Mouse (Mus musculus): Measurements from ENCODE around the gene Zcwpw1.

Gene Zcwpw1

DNA sequence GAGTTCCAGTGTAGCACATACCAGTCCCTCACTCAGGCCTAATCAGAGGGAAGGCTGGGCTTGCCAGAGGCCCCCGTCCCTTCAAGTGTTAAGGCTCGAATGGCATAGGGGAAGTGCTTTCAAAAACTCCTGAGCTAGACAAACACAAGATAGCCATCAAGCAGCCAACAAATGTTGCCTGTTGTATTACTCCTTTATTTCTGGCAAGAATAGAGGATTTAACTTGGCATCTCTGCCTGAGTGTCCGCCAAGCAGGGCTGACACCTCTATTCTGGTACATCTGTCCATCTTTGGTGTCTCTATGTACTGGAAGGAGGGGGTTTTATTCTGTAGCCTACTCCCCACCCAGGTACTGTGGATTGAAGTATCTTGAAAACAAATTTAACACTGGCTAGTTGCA is 31.5 kb upstream of the Zcwpw1 start:
- no peak for DNase-seq

DNA sequence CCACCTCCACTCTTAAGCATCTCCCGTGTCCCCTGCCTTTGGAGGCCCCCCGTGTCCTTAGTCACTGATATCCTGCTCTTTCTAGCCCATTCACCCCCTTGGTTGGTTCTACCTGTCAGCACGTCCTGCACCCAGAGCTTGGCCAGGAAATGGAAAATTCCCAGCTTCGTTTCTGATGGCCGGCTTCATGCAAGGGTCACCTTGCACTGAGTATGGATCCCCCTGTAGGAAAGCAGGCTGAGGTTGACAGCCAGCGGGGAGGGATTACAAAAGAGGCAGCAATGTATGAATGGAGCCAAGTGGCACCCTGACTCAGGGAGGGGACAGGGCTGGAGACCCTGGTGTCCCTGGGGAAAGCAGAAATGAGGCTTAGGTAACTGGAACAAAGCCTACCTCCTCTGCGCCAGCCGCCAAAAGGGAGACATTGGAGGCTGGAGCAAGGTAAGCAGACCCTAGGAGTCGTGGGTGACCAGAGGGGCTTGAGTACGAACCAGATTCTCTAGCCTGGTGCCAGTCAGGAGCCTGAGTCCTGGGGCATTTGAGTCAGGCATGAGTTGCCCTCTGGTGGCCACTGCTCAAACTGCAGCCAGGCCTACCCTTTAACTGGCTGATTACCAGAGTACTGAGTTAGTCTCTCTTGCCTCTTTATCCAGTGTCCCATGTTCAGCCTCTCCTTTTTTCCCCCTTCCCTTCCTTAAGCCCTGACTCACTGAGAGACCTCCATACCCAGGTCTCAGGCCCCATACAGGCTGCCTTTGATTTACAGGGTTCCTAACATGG is 30.5 kb upstream of the Zcwpw1 start:
- peak; percentile 86 for DNase-seq

DNA sequence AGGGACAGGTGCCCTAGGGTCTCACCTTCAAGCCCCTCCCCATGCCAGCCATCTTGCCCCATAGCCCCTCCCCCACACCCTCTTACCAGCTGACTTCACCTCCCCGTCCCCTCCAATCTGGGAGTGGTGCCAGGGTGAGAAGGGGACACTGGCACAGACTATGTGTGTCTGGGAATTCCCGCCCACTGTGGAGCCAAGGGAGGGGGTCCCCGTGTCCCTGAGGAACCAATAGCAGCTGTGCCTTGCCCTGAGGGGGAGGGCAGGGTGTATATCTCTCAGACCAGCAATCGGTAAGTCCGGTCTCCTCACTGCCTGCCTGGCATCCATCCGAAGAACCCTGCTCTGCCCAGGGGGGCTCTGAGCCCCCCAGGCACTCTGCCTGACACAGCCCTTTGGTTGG is 29.7 kb upstream of the Zcwpw1 start:
- peak; percentile 89 for DNase-seq

DNA sequence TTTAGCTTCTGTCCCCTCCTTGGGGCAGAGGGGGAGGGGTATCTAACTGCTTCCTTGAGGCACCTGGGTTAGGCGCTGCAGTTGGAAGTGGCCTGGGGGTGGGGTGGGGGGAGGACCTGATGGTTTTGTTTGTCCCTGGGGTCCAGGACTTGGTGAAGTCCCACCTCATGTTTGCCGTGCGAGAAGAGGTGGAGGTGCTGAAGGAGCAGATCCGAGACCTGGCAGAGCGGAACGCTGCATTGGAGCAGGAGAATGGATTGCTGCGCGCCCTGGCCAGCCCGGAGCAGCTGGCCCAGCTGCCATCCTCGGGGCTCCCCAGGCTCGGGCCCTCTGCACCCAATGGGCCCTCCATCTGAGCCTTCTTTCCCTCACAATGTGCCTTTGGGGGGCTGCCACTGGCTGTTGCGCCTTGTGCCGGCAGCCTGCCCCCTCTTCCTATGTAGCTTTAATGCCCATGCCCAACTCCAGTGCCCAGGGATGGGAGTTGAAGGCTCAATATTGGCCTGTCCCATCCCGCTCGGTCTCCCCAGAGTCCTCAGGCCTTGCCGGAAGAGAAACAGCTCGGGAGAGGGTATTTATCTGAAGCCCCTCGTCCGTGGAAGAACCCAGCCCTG is 28.6 kb upstream of the Zcwpw1 start:
- no peak for DNase-seq

DNA sequence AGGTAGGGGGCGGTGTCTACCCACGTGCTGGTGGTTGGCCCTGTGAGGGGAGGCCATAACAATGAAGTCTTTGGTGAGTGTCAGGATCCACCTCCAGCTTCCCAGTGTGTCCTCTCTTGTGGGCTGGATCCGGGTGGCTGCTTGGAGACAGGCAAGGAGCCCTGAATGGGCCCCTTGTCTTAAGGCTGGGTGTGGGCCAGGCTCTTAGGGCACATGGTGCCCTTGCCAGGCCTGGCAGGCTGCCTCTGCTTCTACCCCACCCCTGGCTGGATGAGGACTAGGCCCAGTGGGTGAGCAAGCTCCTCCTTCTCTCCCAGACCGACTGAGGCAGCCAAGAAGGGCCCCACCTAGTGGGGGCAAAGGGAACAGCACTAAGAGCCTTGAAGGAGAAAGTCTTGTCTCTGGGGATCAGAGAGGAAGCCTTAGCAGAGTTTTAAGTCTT is 27.6 kb upstream of the Zcwpw1 start:
- DNase-seq = peak; percentile 88

DNA sequence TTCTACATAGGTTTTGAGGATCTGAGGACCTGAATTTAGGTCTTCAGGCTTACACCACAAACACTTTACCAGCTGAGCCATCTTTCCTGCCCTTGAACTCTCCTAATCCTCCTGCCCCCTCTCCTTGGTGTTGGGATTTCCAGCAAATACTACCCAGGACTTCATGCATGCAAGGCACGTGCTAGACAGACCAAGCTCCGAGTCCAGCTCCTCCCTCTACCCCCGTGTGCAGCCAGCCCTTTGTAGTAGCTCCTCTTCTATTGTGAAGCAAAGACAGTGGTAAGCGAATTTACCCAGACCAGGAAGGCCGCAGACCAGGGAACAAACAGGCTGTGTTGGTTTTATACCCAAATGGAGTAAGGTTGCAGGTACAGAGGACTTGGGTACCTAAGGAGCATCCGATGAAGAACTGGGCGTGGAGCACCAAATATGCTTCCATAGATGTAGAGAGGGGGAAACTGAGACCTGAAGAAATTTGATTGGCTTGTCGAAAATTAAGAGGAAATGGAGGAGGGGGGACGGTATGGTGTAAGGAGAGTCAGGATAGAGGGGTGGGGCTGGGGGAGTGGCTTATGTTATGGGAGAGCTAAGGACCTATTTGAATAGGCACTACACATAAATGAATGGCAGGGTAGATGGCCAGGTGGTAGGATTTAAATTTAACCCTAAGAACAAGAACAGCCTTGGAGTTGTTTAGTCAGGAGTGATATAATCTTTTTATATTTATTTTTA is 22.8 kb upstream of the Zcwpw1 start:
- no peak for DNase-seq

DNA sequence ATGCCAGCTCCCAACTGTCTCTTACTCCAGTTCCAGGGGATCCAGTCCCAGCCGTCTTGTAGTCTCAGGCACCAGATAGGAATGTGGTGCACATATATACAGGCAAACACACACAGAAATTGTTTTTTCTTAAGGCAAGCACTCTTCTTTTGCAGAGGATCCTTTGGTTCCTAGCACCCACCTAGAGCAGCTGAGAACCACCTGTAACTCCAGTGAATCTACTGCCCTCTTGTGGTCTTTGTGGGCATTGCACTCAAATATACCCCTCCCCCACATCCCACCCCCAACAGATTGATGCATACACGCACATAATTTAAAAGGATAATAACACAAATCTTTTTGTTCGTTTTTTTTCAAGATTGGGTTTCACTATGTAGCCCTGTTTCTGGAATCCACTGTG is 21.3 kb upstream of the Zcwpw1 start:
- no peak for DNase-seq

DNA sequence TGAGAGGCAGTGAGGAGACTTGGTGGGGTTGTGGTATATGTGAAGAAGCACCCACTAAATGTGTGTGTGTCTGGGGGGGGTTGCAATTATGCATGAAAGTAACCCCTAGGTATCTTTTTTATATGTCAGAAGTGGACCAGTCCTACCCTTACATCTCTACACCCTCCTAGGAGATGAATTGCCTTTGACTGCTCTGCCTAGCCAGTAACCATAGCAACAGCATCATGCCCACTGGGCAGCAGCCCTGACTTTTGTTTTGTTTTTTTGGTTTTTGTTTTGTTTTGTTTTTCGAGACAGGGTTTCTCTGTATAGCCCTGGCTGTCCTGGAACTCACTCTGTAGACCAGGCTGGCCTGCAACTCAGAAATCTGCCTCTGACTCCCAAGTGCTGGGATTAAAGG is 19.1 kb upstream of the Zcwpw1 start:
- DNase-seq = no peak

DNA sequence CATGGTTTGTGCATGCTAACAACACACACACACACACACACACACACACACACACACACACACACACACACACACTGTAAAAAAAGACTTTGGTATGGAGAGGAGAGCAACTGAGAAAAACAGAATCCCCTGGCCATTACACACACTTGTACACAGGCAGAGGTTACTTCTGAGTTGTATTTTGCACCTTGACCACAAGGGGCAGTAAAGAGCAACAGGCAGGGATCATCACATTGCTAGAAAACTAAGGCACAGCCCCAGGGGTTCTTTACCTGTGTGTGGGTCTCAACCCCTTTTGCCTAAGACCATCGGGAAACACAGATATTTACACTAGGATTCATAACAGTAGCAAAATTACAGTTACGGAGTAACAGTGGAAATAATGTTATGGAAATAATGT is 16.9 kb upstream of the Zcwpw1 start:
- no peak for DNase-seq

DNA sequence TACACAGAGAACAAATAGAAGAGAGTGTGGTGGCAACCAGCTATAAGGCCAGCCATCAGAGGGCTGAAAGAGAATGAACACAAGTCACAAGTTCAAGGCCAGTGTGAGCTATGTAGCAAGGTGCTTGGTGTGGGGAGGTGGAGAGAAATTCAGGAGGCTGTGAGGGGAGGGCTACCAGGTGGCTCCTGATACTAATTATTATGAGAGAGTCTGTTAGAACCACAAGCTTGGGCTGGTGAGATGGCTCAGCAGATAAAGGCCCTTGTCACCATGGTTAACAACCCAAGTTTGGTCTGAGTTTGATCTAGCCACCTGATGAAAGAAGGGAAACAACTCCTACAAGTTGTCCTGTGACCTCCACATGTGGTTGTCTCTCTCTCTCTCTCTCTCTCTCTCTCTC is 14.8 kb upstream of the Zcwpw1 start:
- no peak for DNase-seq

DNA sequence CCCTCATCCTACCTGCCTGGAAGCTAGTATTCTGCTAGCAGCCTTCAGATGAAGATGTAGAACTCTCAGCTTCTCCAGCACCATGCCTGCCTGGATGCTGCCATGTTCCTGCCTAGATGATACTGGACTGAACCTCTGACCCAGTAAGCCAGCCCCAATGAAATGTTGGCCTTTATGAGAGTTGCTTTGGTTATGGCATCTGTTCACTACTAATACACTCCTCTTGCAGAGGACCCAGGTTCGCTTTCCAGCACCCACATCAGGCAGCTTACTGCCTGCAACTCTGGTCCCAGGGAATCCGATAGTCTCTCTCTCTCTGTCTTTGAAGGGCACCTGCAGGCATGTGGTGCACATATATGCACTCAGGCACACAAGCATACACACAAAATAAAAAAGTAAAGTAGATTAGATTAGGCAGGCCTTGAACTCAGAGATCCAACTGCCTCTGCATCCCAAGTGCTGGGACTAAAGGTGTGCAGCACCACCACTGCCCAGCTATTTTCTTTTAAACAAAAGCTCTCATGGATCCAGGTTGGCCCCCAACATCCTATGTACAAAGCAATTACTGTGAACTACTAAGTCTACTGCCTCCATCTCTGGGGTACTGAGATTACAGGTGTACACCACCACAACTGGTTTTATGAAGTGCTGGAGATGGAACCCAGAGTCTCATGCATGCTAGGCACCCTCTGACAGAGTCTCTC is 11.9 kb upstream of the Zcwpw1 start:
- no peak for DNase-seq

DNA sequence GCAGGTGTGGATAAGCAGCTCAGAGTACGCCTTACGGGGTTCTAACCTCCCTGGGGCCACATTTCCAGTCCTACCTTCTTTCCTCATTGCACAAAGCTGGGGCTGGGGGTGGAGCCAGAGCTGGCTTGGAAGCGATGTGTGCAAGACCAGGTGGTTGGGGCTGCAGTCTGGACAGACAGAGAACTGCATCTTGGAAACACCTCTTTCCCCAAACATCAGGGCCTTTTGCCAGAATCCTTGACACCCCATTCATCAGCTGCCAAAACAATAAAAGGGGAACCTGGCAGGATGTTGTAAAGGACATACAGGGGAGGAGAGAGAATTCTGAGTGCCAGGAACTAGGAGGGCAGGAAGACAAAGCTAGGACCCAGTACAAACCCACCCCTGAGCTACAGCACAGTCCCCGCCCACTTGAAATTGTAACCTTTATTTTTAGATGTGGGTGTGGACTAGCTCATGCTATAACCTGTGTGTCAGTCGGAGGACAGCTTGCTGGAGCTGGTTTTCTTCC is 11.1 kb upstream of the Zcwpw1 start:
- no peak for DNase-seq

DNA sequence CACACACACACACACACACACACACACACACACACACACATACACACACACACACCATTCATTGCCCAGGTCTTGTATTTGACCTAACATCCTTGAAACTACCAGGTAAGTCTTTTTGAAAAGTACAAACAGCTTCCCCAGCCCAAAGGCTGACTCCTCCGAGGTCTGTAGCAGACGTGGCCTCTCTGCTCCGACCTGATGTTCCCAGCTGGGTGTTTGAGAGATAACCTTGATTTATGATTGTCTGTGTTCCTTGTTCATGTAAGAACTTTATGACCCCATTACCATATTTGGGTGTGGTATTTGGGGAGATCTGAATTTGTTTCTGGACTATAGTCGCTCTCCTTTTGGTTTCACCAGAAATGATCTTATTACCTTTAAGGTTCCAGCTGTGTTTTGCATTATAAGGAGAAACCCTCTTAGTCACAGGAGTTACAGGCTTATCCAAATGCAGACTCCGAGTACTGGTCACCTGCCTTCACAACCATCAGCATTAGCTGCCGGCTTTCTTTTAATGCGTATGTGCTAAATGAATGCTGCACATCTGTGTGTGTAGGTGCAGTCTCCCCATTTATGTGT is 10.2 kb upstream of the Zcwpw1 start:
- no peak for DNase-seq

DNA sequence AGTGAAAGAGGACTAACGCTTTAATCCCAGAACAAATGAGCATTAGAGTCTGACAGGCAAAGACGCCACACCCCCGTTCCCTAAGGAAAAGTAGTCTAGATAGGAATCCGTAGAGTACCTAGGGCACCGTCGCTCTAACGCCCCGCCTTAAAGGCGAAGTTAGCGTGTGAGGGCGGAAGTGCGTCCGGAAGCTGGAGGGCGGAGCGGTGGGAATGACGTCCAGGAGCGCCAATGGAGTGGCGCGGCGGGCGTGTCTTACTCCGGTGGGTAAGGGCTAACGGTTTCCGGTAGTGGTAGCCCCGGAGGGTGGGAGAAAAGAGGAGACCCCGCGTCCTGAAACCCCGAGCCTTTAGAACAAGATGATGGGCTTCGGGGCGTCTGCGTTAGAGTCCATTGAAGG is 9.0 kb upstream of the Zcwpw1 start, which contains the start of gene Ppp1r35:
Gene Ppp1r35, plus strand, starts transcription at position 215 of the 400 bp plus-strand sequence.
- peak; percentile 98 for DNase-seq

DNA sequence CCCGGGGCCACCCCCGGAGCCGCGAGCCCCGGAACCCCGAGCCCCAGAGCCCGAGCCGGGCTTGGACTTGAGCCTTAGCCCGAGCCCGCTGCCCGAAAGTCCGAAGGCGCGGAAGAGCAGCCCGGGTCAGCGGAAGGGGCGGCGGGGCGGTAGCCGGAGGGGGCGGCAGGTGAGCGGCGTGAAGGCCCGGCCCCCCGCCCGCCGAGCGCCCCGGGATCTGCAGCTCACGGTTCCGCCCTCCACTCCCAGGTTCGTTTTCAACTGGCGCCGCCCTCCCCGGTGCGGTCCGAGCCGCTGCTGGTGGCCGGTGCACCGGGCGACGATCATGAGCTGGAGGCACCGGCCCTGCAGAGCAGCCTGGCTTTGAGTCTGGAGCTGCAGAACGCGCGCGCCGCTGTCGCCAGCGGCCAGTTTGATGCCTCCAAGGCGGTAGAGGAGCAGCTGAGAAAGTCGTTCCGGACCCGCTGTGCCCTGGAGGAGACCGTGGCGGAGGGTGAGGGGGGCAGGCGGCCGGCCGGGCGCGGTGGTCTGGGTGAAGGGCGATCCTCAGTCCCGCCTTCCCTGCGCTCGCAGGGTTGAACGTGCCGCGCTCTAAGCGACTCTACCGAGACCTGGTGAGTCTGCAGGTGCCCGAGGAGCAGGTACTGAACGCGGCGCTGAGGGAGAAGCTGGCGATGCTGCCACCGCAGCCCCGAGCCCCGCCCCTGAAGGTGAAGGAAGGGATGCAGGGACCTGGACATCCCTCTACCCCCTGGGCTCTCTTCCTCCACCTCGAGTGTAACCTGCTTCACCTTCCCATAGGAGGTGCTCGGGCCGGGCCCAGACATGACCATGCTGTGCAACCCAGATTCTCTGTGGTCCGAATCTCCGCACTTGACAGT is 8.3 kb upstream of the Zcwpw1 start:
- DNase-seq = no peak

DNA sequence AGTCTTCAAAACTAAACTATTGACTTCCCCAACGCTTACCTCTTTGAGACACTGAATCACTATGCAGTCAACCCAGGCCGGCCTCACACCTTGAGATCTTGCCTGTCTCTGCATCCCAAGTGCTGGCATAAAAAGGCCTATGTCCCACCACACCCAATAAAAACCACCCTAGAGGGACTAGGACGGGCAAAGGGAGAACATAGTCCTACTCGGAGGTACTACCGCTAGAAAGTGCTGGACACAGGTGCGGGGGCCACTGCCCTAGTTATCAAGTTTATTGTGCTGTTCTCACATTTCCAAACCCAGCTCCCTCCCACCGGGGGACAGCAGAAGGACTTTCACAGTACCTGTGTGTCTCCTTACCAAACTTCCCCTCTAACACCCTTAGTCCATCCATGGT is 5.9 kb upstream of the Zcwpw1 start:
- DNase-seq = no peak

DNA sequence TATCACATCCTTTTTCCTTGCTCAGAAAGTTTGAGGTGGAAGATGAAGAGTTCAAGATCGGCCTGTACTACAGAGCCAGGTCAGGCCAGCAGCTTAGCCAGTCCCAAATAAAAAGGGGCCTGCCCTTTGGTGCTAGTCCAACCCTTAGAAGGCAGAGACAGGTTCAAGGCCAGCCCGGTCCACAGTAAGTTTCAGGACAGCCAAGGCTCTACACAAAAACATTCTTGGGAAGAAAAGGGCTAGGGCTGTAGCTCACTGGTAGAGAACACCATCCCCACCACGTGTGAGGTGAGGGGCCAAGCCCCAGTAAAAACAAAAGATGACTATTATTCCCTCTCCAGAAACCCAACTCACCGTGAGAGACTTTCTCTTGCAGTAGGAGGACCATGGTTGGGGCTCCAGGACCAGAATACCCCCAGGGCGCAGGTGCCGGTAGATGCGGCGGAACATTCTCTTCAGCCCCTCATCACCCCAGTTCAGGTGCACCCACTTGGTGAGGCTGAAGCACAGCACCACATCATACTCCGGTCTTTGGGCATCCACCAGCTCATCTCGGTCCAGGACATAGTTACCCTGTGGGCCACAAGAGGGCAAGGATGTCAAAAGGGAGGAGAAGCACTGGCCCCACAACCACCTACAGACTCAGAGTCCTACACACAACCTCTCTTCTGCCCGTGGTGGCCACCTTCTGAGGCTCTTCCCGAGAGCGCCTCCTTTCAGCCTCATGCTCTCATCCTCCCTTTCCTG is 4.6 kb upstream of the Zcwpw1 start:
- no peak for DNase-seq

DNA sequence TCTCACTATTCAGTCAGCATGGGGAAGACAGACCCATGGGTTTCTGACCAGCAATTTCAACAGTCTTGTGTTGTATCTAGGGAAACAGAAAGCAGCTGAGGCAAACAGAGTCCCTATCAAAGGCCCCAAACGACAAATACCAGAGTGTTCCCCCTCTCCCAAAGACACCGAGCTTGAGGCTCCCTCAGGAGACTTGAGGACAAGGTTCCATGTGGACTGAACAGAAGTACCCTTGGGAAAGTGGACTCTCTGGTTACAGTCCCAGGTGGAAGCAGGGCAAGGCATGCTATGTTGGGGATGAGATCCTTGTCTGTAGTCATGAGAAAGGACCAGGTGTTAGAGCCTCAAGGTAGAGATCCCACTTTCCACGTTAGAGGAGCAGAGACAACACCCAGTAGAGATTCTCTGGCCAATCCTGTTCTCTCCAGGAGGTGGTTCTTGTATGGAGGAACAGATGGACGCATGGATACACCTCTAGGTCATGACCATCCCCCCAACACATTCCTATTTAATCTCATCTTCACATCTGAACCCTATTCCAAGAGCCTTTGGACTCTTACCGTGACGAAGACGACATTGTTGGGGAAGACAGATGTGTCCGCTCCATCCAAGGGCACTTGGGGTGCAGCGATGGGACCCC is 3.6 kb upstream of the Zcwpw1 start:
- no peak for DNase-seq

DNA sequence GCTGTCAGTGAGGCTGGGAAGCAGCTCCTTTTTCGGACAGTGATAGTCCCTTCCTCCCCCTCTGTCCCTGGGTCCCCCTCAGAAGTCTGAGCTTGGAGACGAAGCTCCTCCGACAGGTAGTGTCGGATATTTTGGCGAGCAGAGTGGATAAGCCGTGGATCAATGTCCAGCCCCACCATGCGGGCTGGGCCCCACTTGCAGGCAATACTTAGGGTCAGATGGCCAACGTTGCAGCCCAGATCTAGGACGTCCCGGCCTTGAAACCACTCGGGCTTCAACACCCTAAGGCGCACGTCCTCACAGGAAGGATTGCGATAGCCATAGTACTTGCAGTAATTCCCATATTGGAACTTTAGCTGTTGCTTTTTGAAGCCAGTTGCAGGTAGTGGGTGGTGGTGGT is 3.1 kb upstream of the Zcwpw1 start:
- DNase-seq = no peak
